Mouse (Mus musculus) heart, adult 2 months (tissue): Measurements from ENCODE around the gene Sept9.
A peak's percentile ranks its signal among the peaks of the same experiment; 100 is the strongest.

ENCODE experiments used
- CTCF ChIP-seq: fragments of 200-600 bp; IDR thresholded peaks from 2 replicates; pipeline ENCODE4 v1.8.1; 2022; ENCODE audit warnings: antibody characterized with exemption, mild to moderate bottlenecking, moderate library complexity
- EP300 ChIP-seq: fragments of 200-500 bp; IDR thresholded peaks from 2 replicates; pipeline ENCODE4 v1.6.1; 2011; ENCODE audit warnings: low read depth, low read length, control low read depth; ENCODE audit not compliant: insufficient read depth
- POLR2A ChIP-seq: fragments of 200-500 bp; IDR thresholded peaks from 2 replicates; pipeline ENCODE4 v1.6.1; 2011; ENCODE audit warnings: mild to moderate bottlenecking, low read depth, low read length, control low read depth; ENCODE audit not compliant: insufficient read depth

DNA sequence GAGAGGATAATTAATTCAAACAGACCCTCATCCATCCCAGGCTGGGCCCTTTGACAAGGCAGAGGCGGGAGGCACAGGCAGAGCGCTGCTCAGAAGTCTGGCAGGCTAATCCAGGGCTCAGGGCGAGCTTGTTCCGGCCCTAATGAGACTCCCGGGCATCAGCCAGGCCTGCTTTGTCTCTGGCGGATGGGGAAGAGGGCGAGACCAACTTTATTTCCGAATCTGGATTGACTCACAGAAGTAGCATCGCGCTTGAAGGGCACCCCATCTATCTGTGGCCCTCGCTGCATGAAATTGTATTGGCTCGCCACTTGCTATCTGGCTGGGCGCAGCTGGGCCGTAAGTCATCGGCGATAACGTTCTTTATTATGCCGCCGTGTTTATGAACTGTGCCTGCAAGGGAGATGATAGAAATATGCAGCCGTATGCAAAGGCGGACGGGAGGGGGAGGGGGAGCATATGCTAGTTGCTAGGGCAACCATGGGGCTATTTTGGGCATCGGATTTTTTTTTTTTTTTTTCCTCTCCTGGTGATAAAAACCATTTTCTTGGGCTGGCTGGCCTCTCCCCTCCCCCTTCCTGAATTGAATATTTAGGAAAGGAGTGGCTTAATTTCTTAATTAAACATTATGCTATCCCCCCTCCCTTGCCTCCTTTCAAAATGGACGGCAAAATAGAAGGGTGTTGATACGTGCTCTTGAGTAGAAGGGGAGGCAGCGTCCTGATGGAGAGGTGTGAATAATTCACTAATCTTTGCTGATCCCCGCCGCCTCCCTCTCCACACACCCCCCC, 208.4 kb downstream of the Sept9 start:
- TF ChIP-seq CTCF (no peak), EP300 (0 out of 2 replicates have a peak, but pooled peaks have one; percentile 30), POLR2A (no peak)
